Mouse (Mus musculus) left cerebral cortex, postnatal 36 days (tissue): ENCODE measurements around the gene Gm20431. TPM values are rescaled to one million over a fixed set of nuclear protein-coding genes. Genes with fewer than 3 reads are reported as not detected.

Experiments used
- DNase-seq, 2 experiments: peaks; one replicate each; pipeline ENCODE4 v3.0.0; 2021 to 2022; ENCODE audit warnings: low spot score in 2 of 2, mixed read lengths in 1 of 2
- intact Hi-C: fragments of 180-260 bp; cut with DNase I; formaldehyde crosslinking; loops from one replicate; pipeline ENCODE4 v1.15.1; 2025
- total RNA-seq, 2 experiments: library from RNA; stranded (reverse); gene quantifications; 2 replicates each; pipeline ENCODE4 v1.2.3; 2021

The Gm20431 gene
- total RNA-seq = 10 to 100 TPM; 42.3 to 46.8 TPM

DNA sequence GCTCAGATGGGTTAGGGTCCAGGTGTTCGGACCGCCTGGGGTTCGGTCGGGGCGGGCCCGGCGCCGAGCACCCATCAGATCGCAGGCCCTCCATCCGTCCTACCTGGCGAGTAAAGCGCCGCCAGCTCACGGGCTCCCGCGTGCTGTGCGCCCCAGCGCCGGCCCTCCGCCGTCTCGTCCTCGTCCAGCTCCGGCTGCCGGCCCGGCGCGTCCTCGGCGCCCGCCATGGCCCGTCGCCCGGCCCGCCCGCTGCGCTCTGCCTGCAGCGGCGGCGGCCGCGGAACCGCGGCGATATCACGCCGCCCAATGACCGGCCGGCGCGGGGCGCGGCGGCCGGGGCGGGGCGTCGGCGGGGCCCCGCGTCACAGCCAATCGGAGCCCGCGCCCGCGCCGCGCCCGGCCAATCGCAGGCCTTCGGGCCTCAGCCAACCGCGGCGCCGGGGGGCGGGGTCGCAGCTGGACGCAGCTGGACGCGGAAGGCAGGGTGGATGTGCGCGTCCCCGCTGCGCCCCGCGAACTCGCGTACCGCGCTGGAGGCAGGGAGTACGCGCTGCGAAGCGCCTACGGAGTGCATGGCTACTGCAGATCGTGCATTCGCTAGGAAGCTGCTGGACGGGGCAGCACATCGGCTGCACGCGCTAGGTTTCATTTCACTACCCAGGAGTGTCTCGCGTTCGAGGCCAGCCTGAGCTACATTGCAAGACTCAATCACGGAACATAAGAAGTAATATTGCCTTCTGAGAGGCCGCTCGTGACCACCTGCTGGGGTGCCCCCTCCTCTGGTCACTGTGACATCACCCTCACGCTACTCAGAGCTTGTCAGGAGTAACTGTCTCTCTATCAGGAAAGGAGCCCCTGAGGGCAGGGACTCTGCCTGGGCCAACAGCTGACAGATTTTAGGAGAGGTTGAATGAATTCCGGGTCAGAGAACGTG lies at the start of gene Gm20431:
Gm20431 (minus strand) TSS at position 227 of the 934 bp plus-strand sequence.
- intact Hi-C loops = no loop called here

GRCm38 (mm10) chr2:167710574-167710973 lies 49.3 kb upstream of the Gm20431 start:
- intact Hi-C loops = no loop called here

More for the DNA sequence above, at the start of gene Gm20431:
- peak; percentile 94 to 98 for DNase-seq

DNA sequence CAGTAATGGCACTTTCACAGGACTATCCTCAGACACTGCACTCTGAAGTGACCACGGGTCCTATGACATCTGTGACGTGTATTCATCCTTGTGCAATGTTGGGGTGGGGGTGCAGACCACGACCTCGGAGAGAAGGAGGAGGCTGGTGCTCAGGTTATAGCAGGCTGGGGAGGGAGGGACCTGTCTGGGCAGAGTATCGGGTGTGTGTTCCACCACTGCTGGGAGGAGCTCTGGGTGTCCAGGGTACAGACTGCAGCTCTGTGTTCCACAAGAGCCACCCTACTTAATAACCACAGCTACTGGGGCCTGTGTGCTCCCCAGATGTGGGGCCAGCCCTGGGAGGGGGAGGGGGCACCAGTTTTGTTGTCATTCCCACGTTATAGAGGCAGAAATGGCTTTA lies 48.7 kb upstream of the Gm20431 start:
- DNase-seq = no peak
- intact Hi-C loops = no loop called here

More at GRCm38 (mm10) chr2:167710574-167710973, 49.3 kb upstream of the Gm20431 start:
- no peak for DNase-seq

DNA sequence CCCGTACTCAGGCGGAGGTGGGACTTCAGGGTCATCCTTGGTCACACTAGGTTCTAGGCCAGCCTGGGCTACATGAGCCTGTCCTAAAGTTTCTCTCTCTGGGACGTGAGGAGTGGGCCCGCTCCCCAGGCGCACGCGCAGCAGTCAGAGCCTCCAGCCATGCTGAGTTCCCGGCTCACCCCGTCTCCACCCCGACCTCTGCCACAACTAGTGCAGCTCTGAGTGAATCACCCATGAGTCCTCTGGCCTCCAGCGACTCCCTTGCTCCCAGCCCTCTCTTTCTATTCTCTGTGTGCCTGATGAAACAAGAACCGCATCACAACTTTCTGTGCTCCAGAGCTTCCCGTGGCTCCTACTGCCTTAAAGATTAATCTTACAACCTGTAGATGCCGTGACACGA lies 47.1 kb upstream of the Gm20431 start:
- intact Hi-C loops = no loop called here
- DNase-seq = no peak

- intact Hi-C loops = no loop called here
- no peak for DNase-seq
Measured at GRCm38 (mm10) chr2:167706183-167706939, 45.1 kb upstream of the Gm20431 start.

GRCm38 (mm10) chr2:167704409-167704808 lies 43.1 kb upstream of the Gm20431 start:
- intact Hi-C loops = no loop called here
- no peak for DNase-seq

- intact Hi-C loops = no loop called here
Measured at GRCm38 (mm10) chr2:167702126-167702525, 40.8 kb upstream of the Gm20431 start.

GRCm38 (mm10) chr2:167701472-167701871 lies 40.2 kb upstream of the Gm20431 start:
- no peak for DNase-seq
- intact Hi-C loops = no loop called here

More at GRCm38 (mm10) chr2:167702126-167702525, 40.8 kb upstream of the Gm20431 start:
- DNase-seq = no peak

DNA sequence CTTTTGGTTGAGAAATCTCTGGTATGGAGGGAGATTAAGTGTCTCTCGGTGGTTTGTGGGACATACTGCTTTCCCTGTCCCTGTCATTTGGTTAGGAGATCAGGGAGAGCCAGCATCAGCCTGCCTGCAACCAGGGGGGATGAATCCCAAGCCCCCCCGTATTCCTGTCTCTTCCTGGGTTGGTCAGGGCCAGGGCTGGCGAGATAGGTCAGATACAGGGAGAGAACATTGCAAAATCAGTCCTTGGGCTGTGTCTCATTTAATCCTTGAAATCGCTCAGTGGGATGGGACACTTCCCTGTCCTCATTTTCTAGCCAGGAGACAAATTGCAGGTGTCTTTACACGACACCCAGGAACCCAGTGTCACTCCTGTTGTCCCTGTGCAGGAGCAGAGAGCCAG lies 38.7 kb upstream of the Gm20431 start:
- no peak for DNase-seq
- intact Hi-C loops = no loop called here

DNA sequence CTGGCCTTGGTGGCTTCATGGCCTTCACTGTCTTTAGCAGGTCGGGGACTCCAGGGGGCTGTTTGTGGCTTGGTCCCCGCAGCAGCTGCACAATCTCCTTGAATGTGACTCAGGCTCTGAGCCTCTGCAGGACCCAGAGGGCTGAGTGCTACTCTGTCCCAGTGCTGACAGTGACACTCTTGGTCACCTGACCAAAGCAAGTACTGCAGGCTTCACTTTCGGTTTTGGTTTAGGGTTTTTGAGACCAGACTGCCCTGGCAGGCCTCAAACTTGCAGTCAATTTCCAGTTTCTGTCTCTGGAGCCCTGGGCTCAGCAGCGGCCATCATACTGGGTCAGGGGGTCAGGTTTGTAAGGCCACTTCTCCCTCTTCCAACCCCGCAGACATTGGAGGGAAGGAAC lies 36.6 kb upstream of the Gm20431 start:
- DNase-seq = no peak
- intact Hi-C loops = no loop called here

- intact Hi-C loops = no loop called here
- DNase-seq = no peak
Measured at GRCm38 (mm10) chr2:167696143-167696542, 34.8 kb upstream of the Gm20431 start.

- no peak for DNase-seq
- intact Hi-C loops = no loop called here
Measured at GRCm38 (mm10) chr2:167695491-167695890, 34.2 kb upstream of the Gm20431 start.

- no peak for DNase-seq
- intact Hi-C loops = loop anchor here (5.0 kb wide), 1 partner anchor 87 kb away; no protein-coding TSS in a partner anchor
Measured at GRCm38 (mm10) chr2:167694963-167695362, 33.7 kb upstream of the Gm20431 start.

- no peak for DNase-seq
- intact Hi-C loops = loop anchor here (5.0 kb wide), 1 partner anchor 88 kb away; no protein-coding TSS in a partner anchor
Measured at GRCm38 (mm10) chr2:167694244-167694643, 32.9 kb upstream of the Gm20431 start.

DNA sequence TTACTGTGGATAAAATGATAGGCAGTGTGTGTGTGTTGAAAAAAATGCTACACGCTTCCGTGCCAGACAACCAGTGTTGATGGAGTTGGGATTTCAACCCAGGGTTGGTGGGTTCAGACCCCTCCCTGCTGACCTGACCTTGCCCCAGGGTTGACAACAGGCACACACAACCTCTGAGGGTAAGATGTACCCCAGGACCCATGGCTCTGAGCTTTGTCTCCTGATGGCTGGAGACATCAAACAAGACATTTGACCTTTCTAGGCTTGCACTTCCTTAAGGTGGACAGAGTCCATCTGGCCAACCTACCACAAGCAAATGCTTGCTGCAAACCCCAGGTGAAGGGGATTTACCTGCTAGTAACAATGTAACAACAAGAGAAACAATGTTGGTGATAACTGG lies 32.2 kb upstream of the Gm20431 start:
- DNase-seq = no peak
- intact Hi-C loops = loop anchor here (5.0 kb wide), 1 partner anchor 89 kb away; no protein-coding TSS in a partner anchor

DNA sequence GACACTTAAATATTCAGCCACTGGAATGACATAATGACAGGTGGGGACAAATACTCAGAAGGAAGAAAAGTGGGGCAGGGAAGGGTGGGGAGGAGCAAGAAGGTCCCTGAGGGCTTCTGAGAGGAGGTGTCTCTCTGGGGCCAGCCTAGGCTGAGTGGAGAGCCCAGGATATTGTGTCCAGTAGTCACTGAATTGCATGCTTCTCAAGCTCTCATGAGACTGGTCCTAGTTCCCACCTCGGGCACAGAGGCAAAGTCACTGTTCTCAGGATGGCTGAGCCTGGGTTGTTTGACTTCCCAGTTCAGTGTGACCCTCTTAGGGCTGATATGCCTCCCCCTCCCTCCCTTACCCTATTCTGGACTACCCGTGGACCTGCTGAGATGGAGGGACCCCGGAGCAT lies 31.5 kb upstream of the Gm20431 start:
- DNase-seq = no peak
- intact Hi-C loops = loop anchor here (5.0 kb wide), 1 partner anchor 89 kb away; no protein-coding TSS in a partner anchor

- intact Hi-C loops = loop anchor here (5.0 kb wide), 1 partner anchor 90 kb away; no protein-coding TSS in a partner anchor
- DNase-seq = peak; percentile 41 to 65
Measured at GRCm38 (mm10) chr2:167691871-167692661, 30.8 kb upstream of the Gm20431 start.

DNA sequence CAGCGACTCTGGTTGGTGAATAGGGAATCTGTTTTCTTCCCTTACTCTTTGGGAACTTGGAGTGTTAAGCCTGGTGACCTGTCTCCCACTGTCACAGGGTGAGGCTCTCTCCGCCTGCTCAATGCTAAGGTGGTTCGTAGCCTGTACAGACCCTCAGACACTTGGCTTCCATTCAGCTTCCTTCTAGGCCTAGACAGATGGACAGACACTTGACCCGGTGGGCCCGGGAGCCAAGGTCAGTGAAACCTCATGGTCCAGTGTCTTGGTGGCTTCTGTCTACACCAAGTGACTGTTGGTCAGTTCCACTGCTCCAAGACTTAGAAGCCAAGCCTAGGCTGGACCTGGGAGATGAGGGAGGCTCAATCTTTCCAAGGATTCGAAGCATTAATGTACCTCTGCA lies 30.1 kb upstream of the Gm20431 start:
- no peak for DNase-seq

DNA sequence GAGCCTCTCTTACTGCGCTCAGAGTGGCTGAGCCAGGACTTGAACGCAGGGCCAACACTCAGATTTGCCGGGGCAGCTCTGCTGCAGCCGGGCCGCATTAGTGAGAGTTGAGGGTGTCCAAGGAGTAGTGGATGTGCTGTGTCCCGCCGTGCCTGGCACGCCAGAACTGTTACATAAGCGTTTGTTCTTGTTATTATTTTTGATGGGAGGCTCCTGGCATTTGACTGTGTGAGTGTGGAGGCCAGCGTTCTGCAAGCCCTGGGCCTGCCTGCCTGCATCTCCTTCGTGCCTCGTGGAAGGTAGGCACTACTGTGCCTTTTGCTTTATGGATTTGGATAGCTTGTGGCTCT lies 29.6 kb upstream of the Gm20431 start:
- intact Hi-C loops = loop anchor here (5.0 kb wide), 1 partner anchor 91 kb away; no protein-coding TSS in a partner anchor
- peak in 1 of 2 experiments; percentile 40 for DNase-seq

More for the DNA sequence above, 30.1 kb upstream of the Gm20431 start:
- intact Hi-C loops = loop anchor here (5.0 kb wide), 1 partner anchor 91 kb away; no protein-coding TSS in a partner anchor
